Mouse (Mus musculus): Measurements from ENCODE around the gene Ttc7b.

- TF ChIP-seq EP300 (IDR thresholded peaks at IDR 0.05; ENCODE audit: low read depth) (no peak), CTCF (IDR thresholded peaks at IDR 0.05; ENCODE audit: low read depth) (no peak)
These were observed 209.9 kb downstream of the Ttc7b start for GRCm38 (mm10) chr12:100310471-100311392.

All from liver, postnatal 0 days (tissue).